Mouse (Mus musculus) embryo, embryonic 11 days (tissue): ENCODE measurements around the gene Gm7030.

Source experiments
- DNase-seq: peaks from one replicate; pipeline ENCODE4 v3.0.0-alpha.2; 2015

Gm7030 gene

DNA sequence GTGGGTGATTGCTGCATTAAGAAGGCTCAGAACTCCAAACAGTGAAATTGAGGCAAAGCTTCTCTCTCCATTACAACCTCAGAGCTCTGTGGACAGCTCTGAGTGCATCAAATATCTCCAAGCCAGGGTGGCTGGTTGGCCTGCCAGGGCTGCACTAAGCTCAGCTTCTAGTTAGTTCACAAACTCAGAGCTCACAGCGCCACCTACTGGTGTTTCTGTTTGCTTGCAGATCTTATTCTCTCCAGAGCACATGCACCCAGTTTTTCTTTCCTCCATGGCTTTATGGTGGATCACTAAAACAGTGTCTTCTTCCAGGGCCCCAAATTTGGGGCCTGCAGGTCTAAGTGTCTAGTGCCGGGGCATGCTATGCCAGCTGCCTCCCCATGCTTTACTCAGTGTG is 68.4 kb downstream of the Gm7030 start:
- peak; percentile 88 for DNase-seq
